Mouse (Mus musculus): Measurements from ENCODE around the gene Wrap53.

GRCm38 (mm10) chr11:69516151-69516640, 63.9 kb downstream of the Wrap53 start:
- no peak for TF ChIP-seq CTCF (IDR thresholded peaks at IDR 0.05; ENCODE audit: low read depth, low read length)
- TF ChIP-seq GATA1 (IDR thresholded peaks at IDR 0.05; ENCODE audit: borderline replicate concordance, low read length) = no peak
- no peak for TF ChIP-seq TAL1 (conservative IDR thresholded peaks at IDR 0.05; ENCODE audit: low read depth, low read length)
- no peak for TF ChIP-seq POLR2AphosphoS5 (IDR thresholded peaks at IDR 0.05; ENCODE audit: insufficient replicate concordance, low read depth, low read length)
- no peak for TF ChIP-seq GATA2 (IDR thresholded peaks at IDR 0.05; ENCODE audit: borderline replicate concordance, low read depth, low read length)
